25 mouse cellular contexts compared by ENCODE assay signal in the genomic region with DNA sequence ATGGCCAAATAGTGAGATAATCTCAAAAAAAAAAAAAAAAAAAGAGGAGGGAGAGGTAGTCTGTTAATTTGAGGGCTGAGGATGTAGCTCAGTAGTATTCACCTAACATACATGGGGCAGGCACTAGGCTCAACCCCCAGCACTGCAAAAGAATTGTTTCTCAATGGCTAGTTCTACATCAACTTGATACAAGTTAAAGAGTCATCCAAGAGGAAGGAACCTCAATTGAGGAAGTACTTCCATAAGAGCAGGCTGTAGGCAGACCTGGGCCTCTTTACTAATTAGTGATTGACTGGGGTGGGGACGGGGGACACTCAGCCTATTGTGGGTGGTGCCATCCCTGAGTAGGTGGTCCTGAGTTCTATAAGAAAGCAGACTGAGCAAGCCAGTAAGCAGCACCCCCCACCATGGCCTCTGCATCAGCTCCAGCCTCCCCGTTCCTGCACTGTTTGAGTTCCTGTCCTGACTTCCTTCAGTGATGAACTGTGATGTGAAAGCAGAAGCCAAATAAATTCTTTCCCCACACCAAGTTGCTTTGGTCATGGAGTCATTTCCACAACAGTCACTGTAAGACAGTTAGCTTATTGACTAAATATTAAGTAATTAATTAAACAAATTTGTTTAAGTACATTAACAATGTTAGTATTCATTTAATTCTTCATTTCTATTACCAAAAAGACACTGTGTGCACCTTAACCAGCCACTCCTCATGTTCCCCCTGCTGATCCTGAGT. TPM values are rescaled to one million over a fixed set of nuclear protein-coding genes. Genes with fewer than 3 reads are reported as not detected.
"Had no signal": no experiment of that assay in that cellular context is flagged by ENCODE, and none has a peak within 500 bp of the region (broad histone marks: within the 10 kb centered on the region; RNA-seq: fewer than 3 reads in every experiment).

No protein-coding gene starts in this region.

- H3K4me2 ChIP-seq: limb, embryonic 13.5 days; liver, embryonic 15.5 days; lung, embryonic 14.5 days; midbrain, embryonic 12.5 days; neural tube, embryonic 15.5 days had no signal

- H3K4me1 ChIP-seq: limb, embryonic 13.5 days; liver, embryonic 15.5 days; midbrain, embryonic 12.5 days; neural tube, embryonic 15.5 days had no signal

- DNase-seq: kidney, adult 11 months; kidney, adult 9 months; kidney, postnatal 10 days; kidney, postnatal 4 days; left cerebral cortex, postnatal 4 days; lung, embryonic 14.5 days; retina, postnatal 1 day; right cerebral cortex, postnatal 4 days; spleen, adult 18-20 months; thymus, adult 2 months; thymus, postnatal 25 days had no signal

- ATAC-seq: midbrain, embryonic 16.5 days had no signal

- H3K9ac ChIP-seq: limb, embryonic 13.5 days; liver, embryonic 15.5 days; lung, embryonic 14.5 days; midbrain, embryonic 12.5 days; neural tube, embryonic 15.5 days had no signal

- H3K4me3 ChIP-seq: limb, embryonic 13.5 days; liver, embryonic 15.5 days; megakaryocyte, embryonic 14.5 days; midbrain, embryonic 12.5 days; myocyte; neural tube, embryonic 15.5 days had no signal

- H3K27me3 ChIP-seq: limb, embryonic 13.5 days; liver, embryonic 15.5 days; megakaryocyte, embryonic 14.5 days; midbrain, embryonic 12.5 days; neural tube, embryonic 15.5 days had no signal

- H3K36me3 ChIP-seq: limb, embryonic 13.5 days; liver, embryonic 15.5 days; midbrain, embryonic 12.5 days; neural tube, embryonic 15.5 days had no signal

- H3K9me3 ChIP-seq: limb, embryonic 13.5 days; liver, embryonic 15.5 days; megakaryocyte, embryonic 14.5 days; midbrain, embryonic 12.5 days; neural tube, embryonic 15.5 days had no signal

- H3K27ac ChIP-seq: limb, embryonic 13.5 days; liver, embryonic 15.5 days; midbrain, embryonic 12.5 days; neural tube, embryonic 15.5 days had no signal

RNA-seq across cellular contexts. Expression of a gene that starts 13.8 kb away (rescaled TPM):
- total RNA-seq: layer of hippocampus, adult 8-10 months; layer of hippocampus, postnatal 14 days; left cerebral cortex, adult 18-20 months; left cerebral cortex, postnatal 10 days; left cerebral cortex, postnatal 4 days; liver, adult 2 months had no signal
- polyA plus RNA-seq: liver, adult 2 months; liver, embryonic 15.5 days; myocyte; neural tube, embryonic 11.5 days; urinary bladder, adult 2 months had no signal
